Mouse (Mus musculus) kidney, embryonic 14.5 days (tissue): ENCODE measurements around the gene Acp2. TPM values are rescaled to one million over a fixed set of nuclear protein-coding genes. Genes with fewer than 3 reads are reported as not detected.

Experiments used
- ATAC-seq: fragments of 200-750 bp; cut with Nextera tagmentation; 2 replicates; pipeline ENCODE4 v1.8.0; 2017; ENCODE audit warnings: moderate number of reproducible peaks, mild to moderate bottlenecking, moderate TSS enrichment, moderate library complexity; ENCODE audit not compliant: low FRiP score, low TSS enrichment
- H3K27ac ChIP-seq: fragments of 300-500 bp; sonication (generic); 2 replicates; pipeline ENCODE4 v1.5.1; 2014; ENCODE audit warnings: low read depth, mild to moderate bottlenecking, low read length, moderate library complexity, mixed read lengths
- H3K27me3 ChIP-seq: fragments of 300-500 bp; sonication (generic); 2 replicates; pipeline ENCODE4 v1.6.1; 2014; ENCODE audit warnings: mild to moderate bottlenecking, low read length; ENCODE audit not compliant: control insufficient read depth, insufficient read depth
- H3K36me3 ChIP-seq: fragments of 300-500 bp; sonication (generic); 2 replicates; pipeline ENCODE4 v1.6.1; 2014; ENCODE audit warnings: low read length, mixed read lengths; ENCODE audit not compliant: control insufficient read depth, insufficient read depth
- H3K4me1 ChIP-seq: fragments of 300-500 bp; sonication (generic); 2 replicates; pipeline ENCODE4 v1.6.1; 2014; ENCODE audit warnings: low read length, mixed read lengths; ENCODE audit not compliant: control insufficient read depth, insufficient read depth
- H3K4me2 ChIP-seq: fragments of 300-500 bp; sonication (generic); replicated peaks from 2 replicates; pipeline ENCODE4 v1.6.1; 2014; ENCODE audit warnings: low read depth, mild to moderate bottlenecking, low read length
- H3K4me3 ChIP-seq: fragments of 300-500 bp; sonication (generic); 2 replicates; pipeline ENCODE4 v1.5.1; 2014; ENCODE audit warnings: mild to moderate bottlenecking, low read length
- H3K9ac ChIP-seq: fragments of 300-500 bp; sonication (generic); 2 replicates; pipeline ENCODE4 v1.6.1; 2014; ENCODE audit warnings: low read depth, mild to moderate bottlenecking, low read length, moderate library complexity
- H3K9me3 ChIP-seq: fragments of 300-500 bp; sonication (generic); 2 replicates; pipeline ENCODE4 v1.6.1; 2016; ENCODE audit warnings: low read length; ENCODE audit not compliant: control insufficient read depth
- WGBS: fragments of 180-500 bp; shearing (Covaris S2); extraction: QIAGEN DNeasy Blood & Tissue Kit; methylation state at CpG from one replicate; pipeline ENCODE4 v1.1.7; 2014; 5-methylcytosine and 5-hydroxymethylcytosine counted together
- polyA plus RNA-seq: library from polyadenylated mRNA; unstranded; fragments of >200 nt; fragmentation: Nextera tagmentation; extraction: Ambion mirVana; gene quantifications from 2 replicates; pipeline ENCODE4 v1.2.1, GENCODE M21; 2014

The Acp2 gene
- polyA plus RNA-seq, 1 experiment from 2014 or later = 25.4 TPM

DNA sequence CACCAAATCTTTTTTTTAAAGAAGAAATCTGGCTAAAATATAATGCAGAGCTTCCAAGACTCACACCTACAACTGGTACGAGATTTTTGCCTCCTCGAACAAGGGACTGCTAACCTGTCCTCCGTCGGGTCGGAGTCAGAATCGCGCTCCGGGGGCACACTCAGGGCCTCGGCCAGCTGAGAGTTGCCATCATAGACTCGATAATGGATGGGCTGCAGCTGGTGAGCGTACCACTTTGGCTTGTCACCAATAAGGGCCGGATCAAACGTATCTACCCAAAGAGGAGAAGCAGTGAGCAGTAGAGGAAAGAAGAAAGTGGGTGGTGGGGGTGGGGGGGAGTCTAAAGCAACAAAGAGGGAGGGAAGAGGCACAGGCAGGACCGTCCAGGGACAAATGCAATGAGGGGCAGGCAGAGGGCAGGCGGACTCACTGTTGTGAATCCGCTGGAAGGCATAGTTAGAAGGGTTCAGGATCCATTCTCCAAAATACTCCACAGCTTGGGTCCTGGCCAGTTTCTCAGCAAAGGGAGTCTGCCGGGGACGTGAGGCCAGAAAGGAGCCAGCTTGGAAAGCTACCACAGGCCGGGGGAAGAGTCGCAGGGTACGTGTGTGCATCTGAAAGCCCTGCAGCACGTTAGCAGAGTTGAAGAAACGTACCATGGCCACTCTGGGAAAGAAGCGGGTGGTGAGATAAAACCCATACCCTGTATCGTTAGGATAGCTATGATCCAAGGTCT is 32.9 kb upstream of the Acp2 start:
- 84% methylated on average over 25 of the region's 25 CpGs for WGBS
- ATAC-seq = no peak
- H3K36me3 ChIP-seq = peaks cover 13% of the 10 kb centered on the region
- no peaks in the 10 kb centered on the region for H3K4me1 ChIP-seq
- no peak overlapping the region for H3K4me2 ChIP-seq
- H3K9ac ChIP-seq = no peak overlapping the region
- H3K27ac ChIP-seq = no peak overlapping the region
- no peaks in the 10 kb centered on the region for H3K9me3 ChIP-seq
- no peaks in the 10 kb centered on the region for H3K27me3 ChIP-seq
- H3K4me3 ChIP-seq = no peak overlapping the region

DNA sequence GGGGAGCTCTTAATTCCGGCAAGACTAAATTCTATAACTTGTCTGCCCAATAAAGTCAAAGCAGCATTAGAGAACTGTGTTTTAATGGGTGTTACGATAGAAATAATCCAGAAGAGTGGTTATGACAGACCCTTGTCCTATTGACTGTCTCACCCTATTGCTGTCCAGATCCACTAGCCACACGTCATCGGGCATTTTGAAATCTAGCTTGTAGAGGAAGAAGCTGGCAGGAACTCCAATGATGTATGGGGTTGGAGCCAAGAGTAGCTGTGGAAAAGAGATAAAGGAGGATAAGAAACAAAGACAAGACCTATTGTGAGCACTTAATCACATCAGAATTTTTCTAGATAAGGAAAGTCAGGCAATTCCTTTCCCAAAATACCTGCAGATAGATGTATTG is 27.2 kb upstream of the Acp2 start:
- Histone ChIP-seq H3K4me2 (no peak overlapping the region), H3K4me3 (no peak overlapping the region), H3K4me1 (no peaks in the 10 kb centered on the region), H3K27ac (no peak overlapping the region), H3K9me3 (no peaks in the 10 kb centered on the region), H3K27me3 (no peaks in the 10 kb centered on the region), H3K9ac (no peak overlapping the region), H3K36me3 (no peaks in the 10 kb centered on the region; the same call in 1 of the 2 replicates)
- 93% methylated on average over 4 of the region's 4 CpGs for WGBS
- ATAC-seq = no peak

DNA sequence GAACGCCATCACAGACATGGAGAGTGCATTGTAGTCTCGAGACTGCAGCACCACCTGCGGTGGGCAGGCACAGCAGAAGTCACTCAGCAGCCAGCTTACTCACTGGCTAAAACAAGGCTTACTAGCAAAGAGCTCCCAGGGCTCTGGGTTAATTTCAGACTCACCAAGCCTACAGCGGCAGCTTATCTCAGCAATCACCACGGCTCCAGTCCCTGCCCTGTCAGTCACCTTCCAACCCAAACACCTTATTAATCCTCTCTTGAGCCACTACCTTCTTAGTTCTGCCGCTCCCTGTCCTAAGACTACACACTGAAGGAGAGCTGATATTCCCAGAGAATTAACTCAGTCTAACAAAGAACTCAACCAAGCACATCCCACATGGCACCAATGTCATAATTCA is 26.5 kb upstream of the Acp2 start:
- H3K4me3 ChIP-seq = no peak overlapping the region
- H3K4me1 ChIP-seq = no peaks in the 10 kb centered on the region
- no peaks in the 10 kb centered on the region for H3K27me3 ChIP-seq
- no peak overlapping the region for H3K9ac ChIP-seq
- no peak overlapping the region for H3K4me2 ChIP-seq
- H3K9me3 ChIP-seq = no peaks in the 10 kb centered on the region
- H3K36me3 ChIP-seq = no peaks in the 10 kb centered on the region; the same call in 1 of the 2 replicates
- no peak for ATAC-seq
- WGBS = 85% methylated on average over 6 of the region's 6 CpGs
- no peak overlapping the region for H3K27ac ChIP-seq

DNA sequence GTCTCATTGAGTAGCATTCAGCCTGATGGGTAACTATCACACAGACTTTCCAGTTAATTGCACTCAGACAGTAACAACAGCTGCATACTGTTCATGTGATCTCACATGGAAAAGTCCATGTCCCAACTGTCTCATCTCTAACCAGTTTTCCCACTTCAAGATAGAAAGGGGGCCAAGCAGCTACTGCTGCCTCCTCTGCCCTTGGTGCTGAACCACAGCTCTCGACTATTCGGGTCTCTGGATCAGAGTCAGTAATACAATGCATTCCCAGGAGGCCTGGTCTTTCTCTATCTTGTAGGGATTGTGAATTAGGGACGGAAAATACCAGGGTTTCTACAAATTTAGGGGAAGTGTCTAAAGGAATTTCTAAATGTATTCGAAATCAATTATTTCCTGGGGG is 22.9 kb upstream of the Acp2 start:
- Histone ChIP-seq H3K27me3 (no peaks in the 10 kb centered on the region), H3K4me1 (0 out of 2 replicates have a peak, but pooled peaks cover 6% of the 10 kb centered on the region), H3K4me2 (no peak overlapping the region), H3K27ac (no peak overlapping the region), H3K36me3 (no peaks in the 10 kb centered on the region), H3K9ac (no peak overlapping the region), H3K4me3 (no peak overlapping the region), H3K9me3 (no peaks in the 10 kb centered on the region)
- no peak for ATAC-seq
- 40% methylated on average over 4 of the region's 4 CpGs for WGBS

DNA sequence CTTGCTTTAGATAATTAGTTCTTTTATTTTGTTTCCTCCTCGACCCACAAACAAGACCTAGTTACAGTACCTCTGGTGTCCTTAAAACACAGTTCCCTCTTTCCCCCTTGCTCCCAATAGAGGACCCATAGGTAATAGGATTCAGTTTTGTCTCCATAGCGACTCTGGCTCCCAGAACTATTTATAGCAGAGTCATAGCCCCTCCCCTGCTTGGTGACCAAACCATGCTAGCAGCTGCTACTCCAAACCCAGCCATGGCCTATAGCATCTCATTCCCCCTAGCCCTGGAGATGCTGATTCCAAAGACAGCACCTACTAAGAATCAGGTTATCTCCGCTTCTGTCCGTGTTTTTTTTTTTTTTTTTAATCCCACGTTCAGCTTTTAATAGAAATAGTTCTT is 22.0 kb upstream of the Acp2 start:
- Histone ChIP-seq H3K9ac (no peak overlapping the region), H3K27me3 (no peaks in the 10 kb centered on the region), H3K4me1 (0 out of 2 replicates have a peak, but pooled peaks cover 6% of the 10 kb centered on the region), H3K4me3 (no peak overlapping the region), H3K36me3 (no peaks in the 10 kb centered on the region), H3K9me3 (no peaks in the 10 kb centered on the region), H3K4me2 (no peak overlapping the region), H3K27ac (no peak overlapping the region)
- 79% methylated on average over 5 of the region's 5 CpGs for WGBS
- ATAC-seq = no peak

DNA sequence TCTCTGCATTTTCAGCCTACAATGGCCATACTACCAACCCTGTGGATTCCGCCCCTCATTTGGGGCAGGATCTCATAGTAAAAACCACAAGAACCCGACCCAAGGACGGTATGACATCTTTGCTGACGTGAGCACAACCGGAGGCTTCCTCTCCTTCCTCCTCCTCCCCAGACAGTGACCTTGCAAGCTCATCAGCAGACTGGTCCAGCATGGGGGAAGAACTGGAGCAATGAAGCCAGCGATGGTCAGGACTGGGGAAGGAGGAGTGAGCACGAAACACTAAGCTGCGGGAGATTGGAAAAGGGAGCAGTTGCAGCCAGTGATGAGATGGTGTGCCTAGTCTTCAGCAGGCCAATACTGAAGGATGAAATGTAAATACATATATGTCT is 20.7 kb upstream of the Acp2 start:
- Histone ChIP-seq H3K9ac (peak overlapping the region; percentile 68), H3K4me3 (peak overlapping the region; percentile 84), H3K27me3 (no peaks in the 10 kb centered on the region), H3K36me3 (no peaks in the 10 kb centered on the region), H3K9me3 (no peaks in the 10 kb centered on the region), H3K4me1 (0 out of 2 replicates have a peak, but pooled peaks cover 6% of the 10 kb centered on the region), H3K4me2 (peak overlapping the region; percentile 83), H3K27ac (no peak overlapping the region)
- ATAC-seq = no peak
- 9% methylated on average over 8 of the region's 8 CpGs for WGBS

DNA sequence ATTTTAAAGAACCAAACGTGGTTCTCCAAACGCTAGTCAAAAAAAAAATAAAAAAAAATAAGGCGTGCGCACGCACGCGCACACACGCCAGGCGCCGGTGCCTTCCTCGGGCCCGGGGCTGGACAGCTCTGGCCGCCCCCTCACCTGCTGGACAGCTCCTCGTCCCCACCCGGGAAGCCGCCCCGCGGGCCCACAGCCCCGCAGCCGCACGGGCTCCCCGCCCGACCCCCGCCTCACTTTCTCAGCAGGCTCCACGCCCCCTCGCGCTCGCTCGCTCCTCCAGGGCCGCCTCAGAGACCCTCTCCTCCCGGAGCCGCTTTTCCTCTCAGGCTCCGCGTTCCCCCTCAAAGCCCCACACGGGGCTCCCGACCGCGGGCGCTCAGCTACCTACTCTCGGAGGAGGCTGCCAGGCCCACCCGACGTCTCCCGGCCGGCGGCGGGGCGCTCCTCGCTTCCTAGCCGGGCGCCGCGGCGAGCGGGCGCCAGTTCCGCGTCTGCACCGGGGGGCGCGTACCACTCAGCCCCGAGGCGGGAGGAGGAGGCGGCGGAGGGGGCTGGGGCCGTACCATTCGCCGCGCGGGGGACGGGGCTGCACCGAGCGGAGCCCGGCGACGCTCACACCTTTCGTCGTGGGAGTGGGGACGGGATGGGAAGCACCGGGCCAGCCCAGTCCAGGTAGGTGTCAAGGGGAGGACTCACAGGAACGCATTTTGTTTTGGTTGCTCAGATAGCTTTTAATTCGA is 20.1 kb upstream of the Acp2 start:
- H3K9me3 ChIP-seq = no peaks in the 10 kb centered on the region
- under 1% methylated on average over 81 of the region's 81 CpGs for WGBS
- peak overlapping the region; percentile 83 for H3K4me2 ChIP-seq
- no peaks in the 10 kb centered on the region for H3K36me3 ChIP-seq
- peak overlapping the region; percentile 84 for H3K4me3 ChIP-seq
- H3K4me1 ChIP-seq = 0 out of 2 replicates have a peak, but pooled peaks cover 6% of the 10 kb centered on the region
- H3K9ac ChIP-seq = peak overlapping the region; percentile 68
- H3K27ac ChIP-seq = peak overlapping the region; percentile 67
- H3K27me3 ChIP-seq = no peaks in the 10 kb centered on the region
- ATAC-seq = peak; percentile 95

DNA sequence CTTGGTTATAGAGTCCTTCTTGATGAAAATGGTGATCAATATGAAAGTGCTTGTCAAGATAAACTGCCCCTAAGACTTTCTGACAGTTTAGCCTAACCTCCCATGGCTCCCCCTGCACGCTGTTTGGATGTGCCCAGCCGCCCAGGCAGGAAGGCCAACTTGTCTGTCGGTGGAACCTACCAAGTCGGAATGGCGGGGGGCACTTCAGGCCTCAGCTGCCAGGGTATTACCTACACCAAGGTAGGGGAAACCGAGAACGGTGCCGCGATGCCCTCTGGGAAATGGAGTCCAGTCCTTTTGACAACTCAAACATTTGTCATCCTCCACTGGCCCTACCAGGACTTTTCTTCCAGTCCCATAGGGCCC is 19.6 kb upstream of the Acp2 start:
- 1% methylated on average over 9 of the region's 9 CpGs for WGBS
- peak; percentile 95 for ATAC-seq
- H3K9ac ChIP-seq = peak overlapping the region; percentile 68
- no peaks in the 10 kb centered on the region for H3K27me3 ChIP-seq
- H3K4me2 ChIP-seq = peak overlapping the region; percentile 83
- no peaks in the 10 kb centered on the region for H3K36me3 ChIP-seq
- H3K27ac ChIP-seq = peak overlapping the region; percentile 67
- H3K4me3 ChIP-seq = peak overlapping the region; percentile 84
- 0 out of 2 replicates have a peak, but pooled peaks cover 6% of the 10 kb centered on the region for H3K4me1 ChIP-seq
- no peaks in the 10 kb centered on the region for H3K9me3 ChIP-seq
